Mouse (Mus musculus) heart, adult 2 months (tissue): ENCODE measurements around the gene Mthfsd.

Experiments used
- CTCF ChIP-seq: fragments of 200-600 bp; IDR thresholded peaks from 2 replicates; pipeline ENCODE4 v1.8.1; 2022; ENCODE audit warnings: antibody characterized with exemption, mild to moderate bottlenecking, moderate library complexity
- EP300 ChIP-seq: fragments of 200-500 bp; IDR thresholded peaks from 2 replicates; pipeline ENCODE4 v1.6.1; 2011; ENCODE audit warnings: low read depth, low read length, control low read depth; ENCODE audit not compliant: insufficient read depth

- TF ChIP-seq CTCF (no peak), EP300 (no peak)
Measured at GRCm38 (mm10) chr8:121127291-121127701, 19.1 kb upstream of the Mthfsd start.
